Mouse (Mus musculus) embryonic facial prominence, embryonic 11.5 days (tissue): ENCODE measurements around the gene Cbfb. TPM values are rescaled to one million over a fixed set of nuclear protein-coding genes. Genes with fewer than 3 reads are reported as not detected.

ENCODE experiments used
- ATAC-seq: fragments of 200-750 bp; cut with Nextera tagmentation; replicated peaks from 2 replicates; pipeline ENCODE4 v1.8.0; 2017; ENCODE audit warnings: low read depth; ENCODE audit not compliant: insufficient number of reproducible peaks, low FRiP score, low TSS enrichment
- DNase-seq: peaks from one replicate; pipeline ENCODE4 v3.0.0-alpha.2; 2015; ENCODE audit warnings: low spot score
- H3K27ac ChIP-seq: fragments of 300-500 bp; sonication (generic); replicated peaks from 2 replicates; pipeline ENCODE4 v1.5.1; 2014; ENCODE audit warnings: mild to moderate bottlenecking, low read depth, low read length, control low read depth
- H3K27me3 ChIP-seq: fragments of 300-500 bp; sonication (generic); 2 replicates; pipeline ENCODE4 v1.6.1; 2014; ENCODE audit warnings: mild to moderate bottlenecking, low read length, moderate library complexity, mixed read lengths; ENCODE audit not compliant: control insufficient read depth, insufficient read depth
- H3K36me3 ChIP-seq: fragments of 300-500 bp; sonication (generic); replicated peaks from 2 replicates; pipeline ENCODE4 v1.6.1; 2014; ENCODE audit warnings: low read depth, mild to moderate bottlenecking, low read length, moderate library complexity, mixed read lengths; ENCODE audit not compliant: control insufficient read depth, insufficient read depth
- H3K4me1 ChIP-seq: fragments of 300-500 bp; sonication (generic); 2 replicates; pipeline ENCODE4 v1.6.1; 2014; ENCODE audit warnings: low read length, mixed read lengths; ENCODE audit not compliant: control insufficient read depth, insufficient read depth
- H3K4me2 ChIP-seq: fragments of 300-500 bp; sonication (generic); 2 replicates; pipeline ENCODE4 v1.6.1; 2014; ENCODE audit warnings: low read depth, mild to moderate bottlenecking, control low read depth, low read length, moderate library complexity
- H3K4me3 ChIP-seq: fragments of 300-500 bp; sonication (generic); 2 replicates; pipeline ENCODE4 v1.5.1; 2014; ENCODE audit warnings: low read depth, low read length, control low read depth
- H3K9ac ChIP-seq: fragments of 300-500 bp; sonication (generic); replicated peaks from 2 replicates; pipeline ENCODE4 v1.6.1; 2014; ENCODE audit warnings: mild to moderate bottlenecking, control low read depth, low read length
- H3K9me3 ChIP-seq: fragments of 300-500 bp; sonication (generic); replicated peaks from 2 replicates; pipeline ENCODE4 v1.6.1; 2016; ENCODE audit warnings: mild to moderate bottlenecking, low read length, inconsistent platforms, mixed read lengths; ENCODE audit not compliant: control insufficient read depth
- WGBS: fragments of 180-500 bp; shearing (Covaris S2); extraction: QIAGEN DNeasy Blood & Tissue Kit; methylation state at CpG from one replicate; pipeline ENCODE4 v1.1.7; 2014; 5-methylcytosine and 5-hydroxymethylcytosine counted together
- polyA plus RNA-seq: library from polyadenylated mRNA; unstranded; fragments of >200 nt; fragmentation: Nextera tagmentation; extraction: Ambion mirVana; gene quantifications from 2 replicates; pipeline ENCODE4 v1.2.1, GENCODE M21; 2014

The Cbfb gene
- 119 and 139 TPM in 2 replicates for polyA plus RNA-seq

DNA sequence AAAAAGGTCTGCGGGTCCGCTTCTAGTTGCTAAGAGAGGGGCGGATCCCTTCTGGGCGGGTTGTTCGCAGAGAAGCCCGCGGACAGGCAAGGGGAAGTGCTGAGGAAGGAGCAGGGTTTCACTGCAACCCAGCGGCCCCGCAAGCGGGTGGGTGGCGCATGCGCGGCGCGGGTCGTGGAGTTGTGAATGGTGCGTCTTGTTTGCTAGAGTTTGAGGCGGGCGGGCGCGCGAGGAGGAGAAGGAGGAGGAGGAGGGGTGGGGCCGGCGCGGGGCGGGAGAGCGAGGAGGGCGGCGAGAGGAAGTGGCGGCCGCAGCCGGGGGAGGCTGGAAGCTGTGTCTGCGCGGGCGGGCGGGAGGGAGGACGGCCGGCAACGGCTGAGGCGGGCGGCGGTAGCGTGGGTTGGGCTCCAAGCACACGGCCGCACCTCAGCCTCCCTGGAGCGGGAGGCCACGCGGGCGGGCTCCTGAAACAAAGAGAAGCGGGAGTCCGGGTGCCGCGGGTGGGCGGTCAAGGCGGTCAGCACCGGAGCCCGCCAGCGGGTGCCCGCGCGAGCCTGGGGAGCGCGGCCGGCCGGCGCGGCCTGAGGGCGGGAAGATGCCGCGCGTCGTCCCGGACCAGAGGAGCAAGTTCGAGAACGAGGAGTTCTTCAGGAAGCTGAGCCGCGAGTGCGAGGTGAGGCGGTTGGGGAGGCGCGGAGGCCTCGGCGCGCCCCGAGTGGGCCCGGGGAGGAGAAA, at the start of gene Cbfb:
Cbfb (plus strand) TSS at position 294 of the 735 bp plus-strand sequence.
- peak; percentile 94 for ATAC-seq
- no peaks in the 10 kb centered on the region for H3K27me3 ChIP-seq
- WGBS = under 1% methylated on average over 65 of the region's 86 CpGs

DNA sequence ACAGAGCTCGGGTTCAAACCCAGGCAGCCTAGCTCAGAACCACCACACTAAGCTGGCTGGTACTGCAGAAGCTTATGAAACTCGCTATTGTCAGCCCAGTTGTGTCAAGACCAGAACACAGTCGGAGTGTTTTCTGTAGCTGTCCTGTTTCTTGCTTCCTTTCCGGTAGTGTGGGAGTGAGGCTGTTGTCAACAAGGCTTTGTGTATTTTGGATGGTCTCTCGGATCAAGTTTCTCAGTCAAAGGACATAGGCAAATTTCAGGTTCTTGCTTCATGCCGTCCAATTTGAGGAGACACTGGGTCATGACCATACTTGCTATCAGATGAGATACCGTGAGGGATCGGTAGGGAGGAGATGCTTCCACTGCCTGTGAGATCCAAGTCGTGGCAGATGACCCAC, 40.6 kb upstream of the Cbfb start:
- WGBS = 85% methylated on average over 9 of the region's 9 CpGs
- no peak for DNase-seq
- ATAC-seq = no peak
- H3K27me3 ChIP-seq = no peaks in the 10 kb centered on the region
- no peaks in the 10 kb centered on the region for H3K4me1 ChIP-seq
- H3K4me2 ChIP-seq = no peak overlapping the region
- H3K27ac ChIP-seq = no peak overlapping the region
- H3K4me3 ChIP-seq = no peak overlapping the region
- H3K9me3 ChIP-seq = no peaks in the 10 kb centered on the region
- H3K9ac ChIP-seq = no peak overlapping the region
- no peaks in the 10 kb centered on the region for H3K36me3 ChIP-seq

More for the DNA sequence above, at the start of gene Cbfb:
- no peaks in the 10 kb centered on the region for H3K4me1 ChIP-seq
- H3K4me2 ChIP-seq = peak within 1 kb of the TSS; percentile 44
- peak within 1 kb of the TSS; percentile 97 for H3K4me3 ChIP-seq
- no peaks in the 10 kb centered on the region for H3K9me3 ChIP-seq
- peak within 1 kb of the TSS; percentile 99 for H3K9ac ChIP-seq
- no peaks in the 10 kb centered on the region; the same call in 1 of the 2 replicates for H3K36me3 ChIP-seq
- peak; percentile 97 for DNase-seq
- peak within 1 kb of the TSS; percentile 99 for H3K27ac ChIP-seq

DNA sequence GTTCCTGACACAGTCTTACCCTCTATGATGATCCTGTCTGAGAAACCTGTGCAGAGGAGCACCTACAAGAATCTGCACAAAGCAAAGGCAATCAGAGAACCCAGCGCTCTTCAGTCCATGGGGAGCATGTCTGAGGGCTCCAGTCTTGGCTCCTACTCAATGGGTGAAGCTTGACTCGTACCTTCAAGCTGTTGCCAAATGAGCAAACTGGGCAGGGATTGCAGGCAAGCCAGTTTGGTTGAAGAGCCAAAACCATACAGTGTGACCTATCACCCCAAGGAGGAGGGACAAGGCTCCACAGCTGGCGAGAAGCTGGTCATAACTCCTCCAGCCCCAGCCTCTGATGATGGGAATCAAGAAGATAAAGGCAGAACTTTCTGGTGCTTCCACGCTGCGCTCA, 39.0 kb upstream of the Cbfb start, which contains the start of gene Ces4a:
Ces4a (plus strand) TSS at position 292 of the 400 bp plus-strand sequence.
- WGBS = 73% methylated on average over 5 of the region's 5 CpGs

DNA sequence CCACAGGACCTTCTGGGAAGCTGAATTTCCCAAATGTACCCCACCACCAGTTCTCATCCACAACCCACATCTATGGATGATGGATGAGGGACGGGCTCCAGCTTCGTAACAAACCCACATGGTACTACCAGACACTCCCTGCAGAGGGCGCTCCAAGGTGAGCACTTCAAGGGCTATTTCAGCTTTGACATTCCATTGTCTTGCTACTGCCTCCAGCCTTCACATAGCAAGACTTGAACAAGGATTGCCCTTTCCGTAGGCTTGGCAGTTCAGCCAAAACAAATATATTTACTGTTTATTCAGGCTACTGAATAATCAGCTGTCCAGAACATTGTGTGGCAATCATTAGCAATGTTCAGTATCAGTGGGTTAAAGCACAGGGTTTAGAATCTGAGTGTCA, 32.1 kb upstream of the Cbfb start:
- Histone ChIP-seq H3K9me3 (no peaks in the 10 kb centered on the region), H3K4me2 (no peak overlapping the region), H3K36me3 (no peaks in the 10 kb centered on the region), H3K9ac (no peak overlapping the region), H3K4me3 (no peak overlapping the region), H3K27me3 (no peaks in the 10 kb centered on the region), H3K4me1 (no peaks in the 10 kb centered on the region), H3K27ac (no peak overlapping the region)
- ATAC-seq = no peak
- peak; percentile 71 for DNase-seq
- WGBS = 30% methylated on average over 4 of the region's 4 CpGs

More for the DNA sequence above, 39.0 kb upstream of the Cbfb start, which contains the start of gene Ces4a:
- H3K9me3 ChIP-seq = no peaks in the 10 kb centered on the region
- no peak within 1 kb of the TSS for H3K27ac ChIP-seq
- no peak within 1 kb of the TSS for H3K4me2 ChIP-seq
- H3K27me3 ChIP-seq = no peaks in the 10 kb centered on the region
- H3K4me1 ChIP-seq = no peaks in the 10 kb centered on the region
- ATAC-seq (no peak), DNase-seq (no peak)
- H3K4me3 ChIP-seq = no peak within 1 kb of the TSS
- no peaks in the 10 kb centered on the region for H3K36me3 ChIP-seq
- no peak within 1 kb of the TSS for H3K9ac ChIP-seq

DNA sequence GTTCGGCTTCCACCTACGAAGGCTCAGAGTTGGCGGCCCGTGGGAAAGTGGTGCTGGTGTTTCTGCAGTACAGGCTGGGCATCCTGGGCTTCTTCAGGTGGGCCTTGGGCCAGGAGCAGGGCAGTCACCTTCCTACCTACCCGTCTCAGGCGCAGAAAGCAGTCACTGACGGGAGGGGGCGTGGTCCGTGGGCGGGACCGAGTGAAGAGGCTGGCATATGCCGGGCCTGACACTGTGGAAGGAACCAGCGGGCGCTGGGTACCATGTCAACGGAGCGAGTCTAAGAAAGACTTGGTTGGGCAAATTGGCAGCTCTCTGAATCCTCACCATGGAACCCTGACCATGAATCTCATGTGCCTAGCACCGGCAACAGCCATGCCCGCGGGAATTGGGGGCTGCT, 28.1 kb upstream of the Cbfb start:
- no peaks in the 10 kb centered on the region for H3K36me3 ChIP-seq
- no peak overlapping the region for H3K27ac ChIP-seq
- no peak overlapping the region for H3K9ac ChIP-seq
- no peaks in the 10 kb centered on the region for H3K9me3 ChIP-seq
- no peaks in the 10 kb centered on the region for H3K4me1 ChIP-seq
- ATAC-seq (no peak), DNase-seq (no peak)
- no peaks in the 10 kb centered on the region for H3K27me3 ChIP-seq
- H3K4me3 ChIP-seq = no peak overlapping the region
- H3K4me2 ChIP-seq = no peak overlapping the region
- 36% methylated on average over 19 of the region's 19 CpGs for WGBS

DNA sequence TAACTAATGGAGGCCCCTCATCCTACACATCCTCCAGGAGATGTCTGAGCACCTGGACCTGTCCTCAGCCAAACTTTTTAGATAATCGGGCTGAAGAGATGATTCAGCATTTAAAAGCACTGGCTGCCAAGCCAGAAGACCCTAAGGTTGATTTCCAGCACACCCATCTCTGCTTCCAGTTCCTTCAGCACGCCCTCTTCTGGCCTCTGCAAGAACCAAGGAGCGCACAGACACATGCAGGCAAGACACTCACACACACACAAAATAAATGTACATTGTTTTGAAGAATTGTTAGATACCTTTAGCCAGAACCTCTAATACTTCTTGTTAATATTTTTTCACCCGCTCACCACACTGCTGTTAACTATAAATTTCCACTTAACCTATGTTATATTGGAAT, 18.8 kb upstream of the Cbfb start:
- 62% methylated on average over 4 of the region's 4 CpGs for WGBS
- no peak overlapping the region for H3K9ac ChIP-seq
- H3K27ac ChIP-seq = no peak overlapping the region
- H3K36me3 ChIP-seq = no peaks in the 10 kb centered on the region
- no peak overlapping the region for H3K4me2 ChIP-seq
- H3K9me3 ChIP-seq = no peaks in the 10 kb centered on the region
- no peak for DNase-seq
- H3K4me1 ChIP-seq = no peaks in the 10 kb centered on the region; the same call in 1 of the 2 replicates
- ATAC-seq = no peak
- H3K27me3 ChIP-seq = no peaks in the 10 kb centered on the region
- H3K4me3 ChIP-seq = no peak overlapping the region

DNA sequence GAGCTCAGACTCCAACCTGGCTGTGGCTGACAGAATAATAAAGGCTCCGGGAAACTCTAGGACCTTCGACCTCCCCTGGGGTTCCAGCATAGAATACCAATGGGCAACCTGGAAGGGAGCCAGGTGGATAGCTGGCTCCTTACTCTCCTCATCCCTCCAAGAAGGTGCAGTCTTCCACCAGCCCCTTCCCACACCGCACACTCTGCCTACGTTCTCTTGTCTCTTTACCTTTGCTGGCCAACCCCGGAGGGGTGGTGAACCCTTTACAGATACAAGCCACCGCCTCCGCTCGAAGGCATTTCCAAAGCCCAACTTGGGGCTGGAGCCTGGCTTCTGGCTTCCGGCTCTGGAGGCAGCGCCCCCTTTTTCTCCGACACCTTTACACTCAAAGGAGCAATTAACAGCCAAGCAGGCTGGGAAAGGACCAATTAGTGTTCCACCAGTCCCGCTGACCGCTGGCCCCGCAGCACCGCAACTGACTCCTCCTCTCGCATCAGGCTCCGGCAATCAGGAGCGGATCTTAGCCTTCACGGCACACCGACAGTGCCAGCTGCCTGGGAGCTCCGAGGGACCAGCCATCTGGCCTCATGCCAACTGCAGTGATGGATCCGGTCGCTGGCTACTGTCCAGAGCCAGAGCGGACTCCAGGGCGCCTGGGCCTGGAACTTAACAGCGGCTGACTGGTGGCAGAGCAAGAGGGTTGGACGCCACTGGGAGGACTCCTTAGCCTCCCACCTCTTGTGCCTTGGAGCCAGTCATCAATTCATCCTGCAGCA, 17.7 kb upstream of the Cbfb start:
- H3K27ac ChIP-seq = no peak overlapping the region
- no peaks in the 10 kb centered on the region; the same call in 1 of the 2 replicates for H3K4me1 ChIP-seq

DNA sequence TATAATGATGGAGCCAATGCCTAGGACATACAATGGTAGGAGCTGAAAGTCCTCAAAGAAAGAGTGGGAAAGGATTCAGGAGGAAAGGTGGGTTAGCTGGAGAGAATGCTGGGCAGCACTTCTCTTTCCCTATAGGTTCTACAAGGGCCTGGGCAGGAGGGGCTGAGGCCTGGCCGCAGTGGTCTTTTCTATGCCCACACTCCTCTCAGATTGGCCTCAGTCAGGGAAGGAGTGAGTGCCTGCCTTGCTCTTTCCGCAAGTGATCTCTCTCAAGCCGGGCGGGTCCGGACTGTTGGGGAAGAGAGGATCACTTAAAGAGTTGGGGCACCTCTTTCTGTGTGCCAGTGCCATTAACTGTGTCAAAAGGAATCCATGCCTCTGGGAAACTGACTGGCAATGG, 16.2 kb upstream of the Cbfb start:
- 94% methylated on average over 5 of the region's 5 CpGs for WGBS
- no peak for DNase-seq
- H3K4me1 ChIP-seq = no peaks in the 10 kb centered on the region; the same call in 1 of the 2 replicates
- no peaks in the 10 kb centered on the region for H3K9me3 ChIP-seq
- H3K36me3 ChIP-seq = no peaks in the 10 kb centered on the region
- H3K9ac ChIP-seq = no peak overlapping the region
- no peak overlapping the region for H3K27ac ChIP-seq
- no peak for ATAC-seq
- no peaks in the 10 kb centered on the region for H3K27me3 ChIP-seq
- no peak overlapping the region for H3K4me3 ChIP-seq
- no peak overlapping the region for H3K4me2 ChIP-seq

More for the DNA sequence above, 17.7 kb upstream of the Cbfb start:
- H3K9ac ChIP-seq = peak overlapping the region; percentile 44
- DNase-seq = peak; percentile 63
- ATAC-seq = peak; percentile 61; the same call in 1 of the 2 replicates
- H3K27me3 ChIP-seq = no peaks in the 10 kb centered on the region
- H3K4me2 ChIP-seq = peak overlapping the region; percentile 30
- WGBS = 3% methylated on average over 27 of the region's 27 CpGs
- H3K4me3 ChIP-seq = peak overlapping the region; percentile 23
- H3K9me3 ChIP-seq = no peaks in the 10 kb centered on the region
- H3K36me3 ChIP-seq = no peaks in the 10 kb centered on the region
